Mouse (Mus musculus): ENCODE measurements around the gene Tex261. TPM values are rescaled to one million over a fixed set of nuclear protein-coding genes. Genes with fewer than 3 reads are reported as not detected.

The Tex261 gene
- polyA plus RNA-seq, 1 experiment: 82.0 TPM

DNA sequence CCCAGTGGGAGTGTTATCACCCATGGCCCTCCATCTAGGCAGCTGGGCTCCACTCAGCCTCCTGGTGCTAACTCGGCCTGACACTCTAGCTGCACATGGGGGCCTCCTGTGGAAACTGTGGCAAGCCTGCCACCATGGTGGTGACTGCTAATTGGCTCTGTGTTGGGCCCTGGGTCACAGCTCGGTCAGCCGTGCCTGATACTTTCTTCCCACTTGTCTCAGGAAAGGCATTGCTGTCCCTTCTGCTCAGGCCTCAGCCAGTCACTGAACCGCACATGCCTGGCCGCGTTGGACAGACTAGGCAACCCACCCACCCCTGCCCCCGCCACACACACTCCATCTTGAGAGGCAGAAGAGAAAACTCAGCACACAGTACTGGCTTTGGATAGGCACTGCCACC lies 12.9 kb upstream of the Tex261 start:
- Histone ChIP-seq H3ac (ENCODE audit: control insufficient read depth, insufficient read length, low read depth) (no peak overlapping the region), H3K27me3 (ENCODE audit: control insufficient read depth, insufficient read depth, insufficient read length) (peaks cover 12% of the 10 kb centered on the region), H3K79me2 (ENCODE audit: control insufficient read depth, insufficient read depth) (no peaks in the 10 kb centered on the region), H3K4me3 (ENCODE audit: insufficient read depth, poor library complexity, severe bottlenecking) (no peak overlapping the region), H3K79me3 (ENCODE audit: low read depth) (no peaks in the 10 kb centered on the region), H3K36me3 (ENCODE audit: control insufficient read depth, insufficient read depth) (no peaks in the 10 kb centered on the region)
- TF ChIP-seq MYOG (IDR thresholded peaks at IDR 0.05; ENCODE audit: control insufficient read depth, extremely low read depth, insufficient read length): no peak
- TF ChIP-seq MAX (IDR thresholded peaks at IDR 0.05): no peak
- TF ChIP-seq MYOD1 (IDR thresholded peaks at IDR 0.05; ENCODE audit: control insufficient read depth, insufficient read length, low read depth): no peak
- no peak for TF ChIP-seq CEBPB (IDR thresholded peaks at IDR 0.05; ENCODE audit: low read depth)
- TF ChIP-seq CTCF (IDR thresholded peaks at IDR 0.05; ENCODE audit: control insufficient read depth, insufficient read depth, insufficient read length): no peak
- no peak for TF ChIP-seq USF1 (IDR thresholded peaks at IDR 0.05; ENCODE audit: low read depth)
- no peak for TF ChIP-seq FOSL1 (IDR thresholded peaks at IDR 0.05; ENCODE audit: insufficient read depth, low read length, poor library complexity, severe bottlenecking)

DNA sequence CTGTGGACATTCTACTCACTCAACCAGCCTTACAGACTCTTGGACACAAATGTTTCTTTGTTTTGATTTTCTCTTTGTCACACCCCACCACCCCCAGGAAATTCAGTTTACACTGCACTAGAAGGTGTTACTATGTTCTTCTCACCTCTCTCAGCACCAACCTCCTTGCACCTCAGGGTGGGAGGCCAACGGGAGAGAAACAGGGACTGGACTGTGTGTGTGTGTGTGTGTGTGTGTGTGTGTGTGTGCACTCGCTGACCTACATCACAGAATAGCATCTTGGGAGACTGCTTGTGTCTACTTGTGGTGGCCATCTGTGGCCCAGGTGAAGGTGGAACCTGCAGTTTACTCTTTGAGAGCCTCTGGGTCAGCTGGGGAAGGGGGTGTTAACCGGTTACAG lies 10.8 kb upstream of the Tex261 start:
- H3K79me2 ChIP-seq (ENCODE audit: control insufficient read depth, insufficient read depth): no peaks in the 10 kb centered on the region
- no peaks in the 10 kb centered on the region for H3K79me3 ChIP-seq (ENCODE audit: low read depth)
- no peak overlapping the region for H3K4me3 ChIP-seq (ENCODE audit: insufficient read depth, poor library complexity, severe bottlenecking)
- H3ac ChIP-seq (ENCODE audit: control insufficient read depth, insufficient read length, low read depth): no peak overlapping the region
- TF ChIP-seq USF1 (IDR thresholded peaks at IDR 0.05; ENCODE audit: low read depth) (no peak), MAX (IDR thresholded peaks at IDR 0.05) (no peak), MYOG (IDR thresholded peaks at IDR 0.05; ENCODE audit: control insufficient read depth, extremely low read depth, insufficient read length) (no peak), CEBPB (IDR thresholded peaks at IDR 0.05; ENCODE audit: low read depth) (no peak), MYOD1 (IDR thresholded peaks at IDR 0.05; ENCODE audit: control insufficient read depth, insufficient read length, low read depth) (no peak), CTCF (IDR thresholded peaks at IDR 0.05; ENCODE audit: control insufficient read depth, insufficient read depth, insufficient read length) (no peak), FOSL1 (IDR thresholded peaks at IDR 0.05; ENCODE audit: insufficient read depth, low read length, poor library complexity, severe bottlenecking) (no peak)
- no peaks in the 10 kb centered on the region for H3K36me3 ChIP-seq (ENCODE audit: control insufficient read depth, insufficient read depth)
- H3K27me3 ChIP-seq (ENCODE audit: control insufficient read depth, insufficient read depth, insufficient read length): peaks cover 12% of the 10 kb centered on the region

DNA sequence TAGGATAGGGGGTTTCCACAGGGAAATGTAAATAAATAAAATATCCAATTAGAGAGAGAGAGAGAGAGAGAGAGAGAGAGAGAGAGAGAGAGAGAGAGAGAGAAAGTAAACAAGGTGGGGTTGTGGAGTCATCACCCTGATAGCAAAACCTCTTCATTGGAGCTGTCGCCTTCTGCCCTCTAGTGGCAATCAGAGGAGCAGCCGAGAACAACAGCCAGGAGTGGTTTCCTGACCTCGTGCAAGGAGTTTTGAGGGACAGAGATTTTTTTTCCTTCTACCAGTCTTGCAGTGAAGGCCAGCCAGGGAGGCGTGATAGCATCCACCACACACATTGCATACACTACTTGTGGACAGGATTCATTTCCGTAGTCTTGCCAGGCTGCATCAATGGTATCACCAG lies 3.4 kb upstream of the Tex261 start:
- Histone ChIP-seq H3ac (ENCODE audit: control insufficient read depth, insufficient read length, low read depth) (no peak overlapping the region), H3K36me3 (ENCODE audit: control insufficient read depth, insufficient read depth) (no peaks in the 10 kb centered on the region), H3K4me3 (ENCODE audit: insufficient read depth, poor library complexity, severe bottlenecking) (no peak overlapping the region), H3K79me2 (ENCODE audit: control insufficient read depth, insufficient read depth) (peaks cover 15% of the 10 kb centered on the region), H3K27me3 (ENCODE audit: control insufficient read depth, insufficient read depth, insufficient read length) (no peaks in the 10 kb centered on the region), H3K79me3 (ENCODE audit: low read depth) (peaks cover 9% of the 10 kb centered on the region)
- TF ChIP-seq CTCF (IDR thresholded peaks at IDR 0.05; ENCODE audit: control insufficient read depth, insufficient read depth, insufficient read length): peak; percentile 59
- TF ChIP-seq USF1 (IDR thresholded peaks at IDR 0.05; ENCODE audit: low read depth): no peak
- no peak for TF ChIP-seq FOSL1 (IDR thresholded peaks at IDR 0.05; ENCODE audit: insufficient read depth, low read length, poor library complexity, severe bottlenecking)
- TF ChIP-seq CEBPB (IDR thresholded peaks at IDR 0.05; ENCODE audit: low read depth): no peak
- TF ChIP-seq MYOD1 (IDR thresholded peaks at IDR 0.05; ENCODE audit: control insufficient read depth, insufficient read length, low read depth): no peak
- no peak for TF ChIP-seq MYOG (IDR thresholded peaks at IDR 0.05; ENCODE audit: control insufficient read depth, extremely low read depth, insufficient read length)

DNA sequence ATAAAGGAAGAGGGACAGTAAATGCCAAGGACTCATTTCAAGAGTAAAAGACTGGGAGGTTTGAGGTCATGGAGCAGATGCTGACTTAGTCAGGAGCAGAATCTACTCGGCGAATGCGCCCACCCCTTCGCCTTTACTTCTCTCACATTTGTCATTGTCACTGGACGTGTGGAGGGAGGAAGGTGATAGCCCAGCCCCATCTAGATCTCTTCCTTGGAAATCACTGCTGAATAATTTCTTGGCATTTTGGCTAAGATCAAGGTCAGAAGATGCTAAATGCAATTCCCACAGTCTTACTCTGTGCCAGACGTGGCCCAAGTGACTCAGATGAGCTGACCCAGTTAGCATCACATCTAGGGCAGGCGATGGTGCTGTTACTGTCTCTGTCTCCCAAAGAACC lies 2.7 kb upstream of the Tex261 start:
- Histone ChIP-seq H3K79me3 (ENCODE audit: low read depth) (peaks cover 11% of the 10 kb centered on the region), H3K79me2 (ENCODE audit: control insufficient read depth, insufficient read depth) (peaks cover 22% of the 10 kb centered on the region), H3ac (ENCODE audit: control insufficient read depth, insufficient read length, low read depth) (no peak overlapping the region), H3K4me3 (ENCODE audit: insufficient read depth, poor library complexity, severe bottlenecking) (no peak overlapping the region), H3K36me3 (ENCODE audit: control insufficient read depth, insufficient read depth) (peaks cover 2% of the 10 kb centered on the region), H3K27me3 (ENCODE audit: control insufficient read depth, insufficient read depth, insufficient read length) (no peaks in the 10 kb centered on the region)
- no peak for TF ChIP-seq CEBPB (IDR thresholded peaks at IDR 0.05; ENCODE audit: low read depth)
- no peak for TF ChIP-seq MAX (IDR thresholded peaks at IDR 0.05)
- TF ChIP-seq MYOD1 (IDR thresholded peaks at IDR 0.05; ENCODE audit: control insufficient read depth, insufficient read length, low read depth): no peak

DNA sequence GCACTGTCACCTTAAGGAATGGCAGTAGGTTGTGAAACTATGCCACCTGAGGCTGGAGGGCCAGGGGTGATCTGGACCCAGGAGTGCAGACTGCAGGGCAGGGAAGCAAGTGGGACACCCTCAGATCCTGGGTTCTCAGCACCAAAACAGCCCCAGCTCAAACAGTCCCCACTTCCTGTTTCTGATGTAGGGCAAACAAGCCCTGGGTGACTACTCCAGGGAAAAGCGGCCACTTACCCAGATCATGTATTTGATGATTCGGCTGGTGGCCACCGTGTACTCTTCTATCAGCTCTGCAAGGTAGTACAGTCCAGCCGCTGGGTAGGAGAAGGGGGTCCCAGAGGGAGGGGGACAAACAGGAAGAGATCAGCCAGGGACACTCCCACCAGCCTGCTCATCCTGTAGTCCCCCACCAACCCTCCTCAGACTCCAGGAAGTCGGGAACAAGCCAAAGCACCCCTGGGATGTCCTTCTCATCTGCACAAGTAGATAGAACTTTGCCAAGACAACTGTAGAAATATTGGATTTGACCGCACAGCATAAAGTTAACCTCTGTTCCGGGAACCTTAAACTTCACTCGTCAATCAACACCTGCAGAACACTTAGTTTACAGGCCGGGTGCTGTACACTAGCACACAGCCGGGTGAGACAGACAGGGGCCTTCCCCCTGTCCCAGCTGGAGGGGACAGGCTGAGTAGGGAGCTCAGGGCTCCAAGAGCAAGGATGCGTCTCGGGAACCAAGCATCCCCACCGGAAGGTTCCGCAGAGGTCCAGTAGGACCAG lies 641 bp downstream of the Tex261 start:
- no peak for TF ChIP-seq MAX (IDR thresholded peaks at IDR 0.05)
- TF ChIP-seq FOSL1 (IDR thresholded peaks at IDR 0.05; ENCODE audit: insufficient read depth, low read length, poor library complexity, severe bottlenecking): no peak
- no peak for TF ChIP-seq CTCF (IDR thresholded peaks at IDR 0.05; ENCODE audit: control insufficient read depth, insufficient read depth, insufficient read length)
- TF ChIP-seq MYOD1 (IDR thresholded peaks at IDR 0.05; ENCODE audit: control insufficient read depth, insufficient read length, low read depth): no peak
- peaks cover 11% of the 10 kb centered on the region for H3K79me3 ChIP-seq (ENCODE audit: low read depth)
- peaks cover 13% of the 10 kb centered on the region for H3K36me3 ChIP-seq (ENCODE audit: control insufficient read depth, insufficient read depth)
- H3ac ChIP-seq (ENCODE audit: control insufficient read depth, insufficient read length, low read depth): peak overlapping the region; percentile 95
- H3K27me3 ChIP-seq (ENCODE audit: control insufficient read depth, insufficient read depth, insufficient read length): no peaks in the 10 kb centered on the region
- H3K4me3 ChIP-seq (ENCODE audit: insufficient read depth, poor library complexity, severe bottlenecking): peak overlapping the region; percentile 96
- H3K79me2 ChIP-seq (ENCODE audit: control insufficient read depth, insufficient read depth): peaks cover 29% of the 10 kb centered on the region

DNA sequence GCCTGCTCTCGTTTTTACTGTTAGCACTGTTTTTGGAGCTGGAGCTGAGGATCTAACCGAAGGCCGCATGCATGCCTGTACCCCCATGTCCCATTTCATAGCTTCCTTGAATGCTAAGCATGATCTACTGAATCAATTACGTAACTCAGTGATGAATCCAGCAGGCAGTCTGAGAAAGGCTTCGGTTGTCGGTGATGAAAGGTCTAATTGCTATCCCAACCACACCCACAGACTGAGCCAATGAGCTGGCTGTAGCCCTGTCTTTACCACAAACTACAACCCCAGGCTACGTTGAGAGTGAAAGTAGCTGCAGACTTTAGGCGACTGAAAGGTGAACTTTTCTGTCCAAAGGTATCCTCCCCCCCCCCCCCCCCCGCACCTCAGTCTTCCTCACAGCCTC lies 1.5 kb downstream of the Tex261 start:
- H3K79me3 ChIP-seq (ENCODE audit: low read depth): peaks cover 11% of the 10 kb centered on the region
- H3K36me3 ChIP-seq (ENCODE audit: control insufficient read depth, insufficient read depth): peaks cover 18% of the 10 kb centered on the region
- peak overlapping the region; percentile 96 for H3K4me3 ChIP-seq (ENCODE audit: insufficient read depth, poor library complexity, severe bottlenecking)
- H3ac ChIP-seq (ENCODE audit: control insufficient read depth, insufficient read length, low read depth): no peak overlapping the region
- no peaks in the 10 kb centered on the region for H3K27me3 ChIP-seq (ENCODE audit: control insufficient read depth, insufficient read depth, insufficient read length)
- H3K79me2 ChIP-seq (ENCODE audit: control insufficient read depth, insufficient read depth): peaks cover 29% of the 10 kb centered on the region
- TF ChIP-seq USF1 (IDR thresholded peaks at IDR 0.05; ENCODE audit: low read depth): no peak
- no peak for TF ChIP-seq CTCF (IDR thresholded peaks at IDR 0.05; ENCODE audit: control insufficient read depth, insufficient read depth, insufficient read length)
- TF ChIP-seq MYOG (IDR thresholded peaks at IDR 0.05; ENCODE audit: control insufficient read depth, extremely low read depth, insufficient read length): no peak
- TF ChIP-seq MAX (IDR thresholded peaks at IDR 0.05): no peak
- no peak for TF ChIP-seq CEBPB (IDR thresholded peaks at IDR 0.05; ENCODE audit: low read depth)
- TF ChIP-seq FOSL1 (IDR thresholded peaks at IDR 0.05; ENCODE audit: insufficient read depth, low read length, poor library complexity, severe bottlenecking): no peak
- TF ChIP-seq MYOD1 (IDR thresholded peaks at IDR 0.05; ENCODE audit: control insufficient read depth, insufficient read length, low read depth): no peak

All from C2C12 (cell line).